Mouse (Mus musculus) layer of hippocampus, adult 8-10 months (tissue): ENCODE measurements at regions not wholly inside any gene's neighbourhood (a gene's known extent, or its start where the extent isn't known, plus 50 kb on each side); places are given as distances from the start of the nearest gene placed in this dataset.
"Not testable (repeated sequence)": the region's sequence is repeated elsewhere in the genome, so short reads cannot be mapped to it uniquely, and the experiment has no call there.

Experiments
- DNase-seq, 2 experiments: peaks; one replicate each; pipeline ENCODE4 v3.0.0; 2022; ENCODE audit warnings: low spot score in 2 of 2

- DNase-seq: no peak
Observed at GRCm38 (mm10) chr16:15368383-15369163, 51.3 kb downstream of the Gm21897 start.

- no peak for DNase-seq
Observed at GRCm38 (mm10) chr16:15372844-15373243, 55.6 kb downstream of the Gm21897 start.

GRCm38 (mm10) chr16:15373961-15374360 lies 56.7 kb downstream of the Gm21897 start:
- no peak for DNase-seq

- DNase-seq: no peak
Observed at GRCm38 (mm10) chr16:15385557-15386240, 68.4 kb downstream of the Gm21897 start.

- peak; percentile 54 to 64 for DNase-seq
Observed at GRCm38 (mm10) chr16:15386241-15386574, 69.0 kb downstream of the Gm21897 start.

GRCm38 (mm10) chr16:15389892-15390291 lies 72.6 kb downstream of the Gm21897 start:
- DNase-seq: no peak

- no peak for DNase-seq
Observed at GRCm38 (mm10) chr16:15430352-15430751, 113.1 kb downstream of the Gm21897 start.

GRCm38 (mm10) chr16:15432681-15433080 lies 115.4 kb downstream of the Gm21897 start:
- no peak for DNase-seq

- not testable (repeated sequence) for DNase-seq
Observed at GRCm38 (mm10) chr16:15462856-15463255, 145.6 kb downstream of the Gm21897 start.

GRCm38 (mm10) chr16:15473875-15474274 lies 156.6 kb downstream of the Gm21897 start:
- DNase-seq: no peak

- no peak for DNase-seq
Observed at GRCm38 (mm10) chr16:15478876-15479275, 161.6 kb downstream of the Gm21897 start.

GRCm38 (mm10) chr16:15491328-15491999 lies 174.2 kb downstream of the Gm21897 start:
- DNase-seq: no peak

GRCm38 (mm10) chr16:15493236-15493635 lies 176.0 kb downstream of the Gm21897 start:
- DNase-seq: no peak
